Mouse (Mus musculus): ENCODE measurements around the gene Otub1. TPM values are rescaled to one million over a fixed set of nuclear protein-coding genes. Genes with fewer than 3 reads are reported as not detected.
A peak's percentile ranks its signal among the peaks of the same experiment; 100 is the strongest.

Otub1 gene
- polyA plus RNA-seq, 1 experiment from 2014 or later = 153 TPM

DNA sequence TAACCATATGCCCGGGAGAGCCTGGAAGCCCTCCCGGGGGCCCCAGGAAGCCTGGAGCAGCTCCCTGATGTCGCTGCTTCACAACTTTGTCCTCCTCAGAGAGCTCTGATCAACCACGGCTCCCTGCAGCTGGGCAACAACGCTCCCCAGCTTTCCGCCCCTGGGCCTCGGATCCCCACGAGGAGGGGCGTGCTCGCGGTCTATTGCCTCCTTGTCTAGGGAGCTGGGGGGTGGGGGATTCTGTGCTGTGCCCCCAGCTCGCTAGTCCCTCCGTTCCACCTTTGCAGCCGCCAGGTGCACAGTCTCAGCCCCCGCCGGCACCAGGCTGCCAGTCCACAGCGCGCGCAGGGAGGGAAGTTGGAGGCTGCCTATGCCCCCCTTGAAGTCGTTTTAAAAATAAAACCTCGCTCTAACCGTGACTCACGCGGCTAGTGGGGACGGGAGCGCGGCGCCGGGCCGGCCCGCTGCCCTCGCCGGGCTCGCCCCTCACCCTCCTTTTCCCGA is 41.2 kb downstream of the Otub1 start:
- H3K9ac ChIP-seq (ENCODE audit: low read length) = peak overlapping the region; percentile 76
- under 1% methylated on average over 35 of the region's 35 CpGs for WGBS
- H3K4me3 ChIP-seq (ENCODE audit: control insufficient read depth in 1 of 2, insufficient read depth in 1 of 2, low read depth in 1 of 2, low read length in 2 of 2) = peak overlapping the region; percentile 55 to 69
- H3K27me3 ChIP-seq (ENCODE audit: control insufficient read depth, insufficient read depth, low read length) = peaks cover 59% of the 10 kb centered on the region
- H3K36me3 ChIP-seq (ENCODE audit: control insufficient read depth, insufficient read depth, low read length) = no peaks in the 10 kb centered on the region
- H3K9me3 ChIP-seq (ENCODE audit: control insufficient read depth, low read length) = no peaks in the 10 kb centered on the region
- H3K27ac ChIP-seq (replicated peaks in 1 of 2; ENCODE audit: control insufficient read depth in 1 of 2, insufficient read depth in 1 of 2, low read depth in 2 of 2, low read length in 2 of 2) = no peak overlapping the region
- no peak for ATAC-seq (ENCODE audit: insufficient number of reproducible peaks, insufficient read depth, low FRiP score, low read depth)
- peak overlapping the region; percentile 100 for H3K4me2 ChIP-seq (ENCODE audit: low read length)
- peaks cover 13 to 26% of the 10 kb centered on the region in 2 experiments; a peak in 3 of 4 replicates for H3K4me1 ChIP-seq (ENCODE audit: control insufficient read depth in 2 of 2, insufficient read depth in 2 of 2, low read length in 2 of 2)

DNA sequence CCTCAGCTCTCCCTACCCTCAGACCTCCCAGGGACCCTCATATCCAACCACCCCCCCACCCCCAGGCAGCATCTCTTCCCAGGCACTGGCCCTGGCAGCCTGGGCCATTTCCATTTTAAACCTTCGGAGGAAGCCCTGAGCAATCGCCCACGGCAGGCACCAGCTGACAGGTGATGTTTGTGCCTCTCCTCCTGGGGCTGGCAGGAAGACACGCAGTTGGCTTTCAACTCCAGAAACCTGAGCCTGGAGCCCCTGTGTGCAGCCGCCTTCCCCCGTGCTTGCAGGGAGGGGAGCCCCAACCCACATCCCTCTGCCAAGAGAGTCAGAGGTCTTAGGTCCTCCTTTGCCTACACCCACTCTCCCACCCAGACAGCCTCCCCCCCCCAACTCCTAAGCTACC is 41.9 kb downstream of the Otub1 start:
- peak overlapping the region; percentile 100 for H3K4me2 ChIP-seq (ENCODE audit: low read length)
- ATAC-seq (ENCODE audit: insufficient number of reproducible peaks, insufficient read depth, low FRiP score, low read depth) = no peak
- peaks cover 13 to 28% of the 10 kb centered on the region in 2 experiments; a peak in 3 of 4 replicates for H3K4me1 ChIP-seq (ENCODE audit: control insufficient read depth in 2 of 2, insufficient read depth in 2 of 2, low read length in 2 of 2)
- peaks cover 66% of the 10 kb centered on the region for H3K27me3 ChIP-seq (ENCODE audit: control insufficient read depth, insufficient read depth, low read length)
- H3K9me3 ChIP-seq (ENCODE audit: control insufficient read depth, low read length) = no peaks in the 10 kb centered on the region
- no peak overlapping the region for H3K4me3 ChIP-seq (ENCODE audit: control insufficient read depth in 1 of 2, insufficient read depth in 1 of 2, low read depth in 1 of 2, low read length in 2 of 2)
- 24% methylated on average over 6 of the region's 6 CpGs for WGBS
- H3K36me3 ChIP-seq (ENCODE audit: control insufficient read depth, insufficient read depth, low read length) = no peaks in the 10 kb centered on the region
- no peak overlapping the region for H3K27ac ChIP-seq (replicated peaks in 1 of 2; ENCODE audit: control insufficient read depth in 1 of 2, insufficient read depth in 1 of 2, low read depth in 2 of 2, low read length in 2 of 2)
- H3K9ac ChIP-seq (ENCODE audit: low read length) = no peak overlapping the region

DNA sequence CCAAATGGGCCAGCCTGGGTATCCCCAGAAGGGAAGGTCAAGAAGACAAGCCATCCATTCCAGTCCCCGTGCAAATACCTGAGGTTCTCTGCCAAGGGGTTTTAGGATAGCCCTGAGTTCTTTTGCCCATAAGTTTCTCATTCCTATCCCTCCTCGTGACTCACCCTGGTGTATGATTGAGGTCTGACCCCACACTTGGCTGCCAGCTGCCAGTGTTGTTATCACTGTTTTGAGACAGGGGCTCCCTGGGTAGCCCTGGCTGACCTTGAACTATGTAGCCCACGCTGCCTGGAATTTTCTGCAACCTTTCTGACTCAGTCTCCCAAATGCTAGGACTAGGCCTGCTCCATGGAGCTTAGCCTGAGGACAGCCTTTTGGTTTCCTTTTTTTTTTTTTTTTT is 45.1 kb downstream of the Otub1 start:
- no peaks in the 10 kb centered on the region for H3K36me3 ChIP-seq (ENCODE audit: control insufficient read depth, insufficient read depth, low read length)
- H3K27me3 ChIP-seq (ENCODE audit: control insufficient read depth, insufficient read depth, low read length) = peaks cover 42% of the 10 kb centered on the region
- WGBS = 57% methylated on average over 3 of the region's 3 CpGs
- H3K4me2 ChIP-seq (ENCODE audit: low read length) = no peak overlapping the region
- H3K9ac ChIP-seq (ENCODE audit: low read length) = no peak overlapping the region
- no peak overlapping the region for H3K27ac ChIP-seq (replicated peaks in 1 of 2; ENCODE audit: control insufficient read depth in 1 of 2, insufficient read depth in 1 of 2, low read depth in 2 of 2, low read length in 2 of 2)
- peaks cover 26 to 43% of the 10 kb centered on the region in 2 experiments for H3K4me1 ChIP-seq (ENCODE audit: control insufficient read depth in 2 of 2, insufficient read depth in 2 of 2, low read length in 2 of 2)
- no peak for ATAC-seq (ENCODE audit: insufficient number of reproducible peaks, insufficient read depth, low FRiP score, low read depth)
- no peaks in the 10 kb centered on the region for H3K9me3 ChIP-seq (ENCODE audit: control insufficient read depth, low read length)
- no peak overlapping the region for H3K4me3 ChIP-seq (ENCODE audit: control insufficient read depth in 1 of 2, insufficient read depth in 1 of 2, low read depth in 1 of 2, low read length in 2 of 2)

DNA sequence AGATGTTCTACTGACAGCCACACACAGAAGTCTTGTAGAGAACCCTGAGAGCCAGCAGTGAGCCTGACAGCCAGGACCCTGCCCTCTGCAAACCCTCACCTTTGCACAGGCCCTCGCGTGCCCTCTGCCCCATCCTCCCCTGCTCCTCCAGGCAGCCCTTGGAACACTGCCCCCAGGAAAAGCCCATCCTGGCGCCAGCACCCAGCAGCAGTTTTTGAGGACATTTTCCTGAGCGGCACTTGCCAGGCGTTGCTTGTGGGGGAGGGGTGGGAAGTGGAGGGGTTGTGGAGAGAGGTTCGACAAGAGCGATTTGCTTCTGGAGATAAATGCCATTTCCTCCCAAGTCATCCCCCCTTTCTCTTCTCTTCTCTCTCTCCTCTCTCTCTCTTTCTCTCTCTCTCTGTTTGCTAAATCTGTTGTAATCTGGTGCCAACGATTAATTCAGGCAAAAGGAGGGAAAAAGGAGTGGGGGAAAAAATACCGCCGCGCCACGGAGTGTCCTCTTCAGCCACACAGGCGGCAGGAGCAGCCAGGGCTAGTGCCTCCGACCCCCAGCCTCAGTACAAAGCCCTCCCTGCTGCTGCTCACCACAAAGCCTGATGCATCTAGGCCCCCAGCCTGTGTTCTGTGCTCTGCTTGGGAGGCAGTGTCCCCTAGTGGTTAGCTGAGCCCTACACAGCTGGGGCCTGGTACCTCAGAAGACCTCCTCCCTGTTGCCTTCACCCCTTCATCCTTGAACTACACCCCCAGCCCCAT is 45.8 kb downstream of the Otub1 start:
- H3K4me1 ChIP-seq (ENCODE audit: control insufficient read depth in 2 of 2, insufficient read depth in 2 of 2, low read length in 2 of 2) = peaks cover 26 to 38% of the 10 kb centered on the region in 2 experiments
- H3K27ac ChIP-seq (replicated peaks in 1 of 2; ENCODE audit: control insufficient read depth in 1 of 2, insufficient read depth in 1 of 2, low read depth in 2 of 2, low read length in 2 of 2) = no peak overlapping the region
- 12% methylated on average over 14 of the region's 14 CpGs for WGBS
- H3K4me2 ChIP-seq (ENCODE audit: low read length) = peak overlapping the region; percentile 17; the same call in 1 of the 2 replicates
- H3K27me3 ChIP-seq (ENCODE audit: control insufficient read depth, insufficient read depth, low read length) = peaks cover 39% of the 10 kb centered on the region
- H3K9me3 ChIP-seq (ENCODE audit: control insufficient read depth, low read length) = no peaks in the 10 kb centered on the region
- H3K4me3 ChIP-seq (ENCODE audit: control insufficient read depth in 1 of 2, insufficient read depth in 1 of 2, low read depth in 1 of 2, low read length in 2 of 2) = no peak overlapping the region
- H3K9ac ChIP-seq (ENCODE audit: low read length) = peak overlapping the region; percentile 14; the same call in 1 of the 2 replicates
- ATAC-seq (ENCODE audit: insufficient number of reproducible peaks, insufficient read depth, low FRiP score, low read depth) = no peak
- no peaks in the 10 kb centered on the region for H3K36me3 ChIP-seq (ENCODE audit: control insufficient read depth, insufficient read depth, low read length)

DNA sequence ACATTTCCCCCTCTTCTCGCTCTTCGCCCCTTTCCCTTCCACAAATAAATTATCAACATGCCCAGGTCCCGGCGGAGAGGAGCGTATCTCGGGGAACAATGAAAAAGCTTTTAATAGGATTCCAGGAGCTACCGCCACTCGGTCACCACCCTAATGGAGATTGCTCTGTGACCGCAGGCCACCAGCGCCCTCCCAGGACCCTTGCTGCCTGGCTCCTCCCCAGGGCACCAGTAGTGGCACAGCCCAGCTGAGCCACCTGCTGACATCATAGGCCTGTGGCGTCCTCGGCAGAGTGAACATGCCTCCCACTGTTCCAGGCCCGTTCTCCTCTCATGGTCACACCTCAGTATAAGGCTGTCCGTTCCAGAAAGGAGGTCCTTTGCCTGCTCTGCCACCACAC is 48.4 kb downstream of the Otub1 start:
- Histone ChIP-seq H3K27ac (replicated peaks in 1 of 2; ENCODE audit: control insufficient read depth in 1 of 2, insufficient read depth in 1 of 2, low read depth in 2 of 2, low read length in 2 of 2) (no peak overlapping the region), H3K4me3 (ENCODE audit: control insufficient read depth in 1 of 2, insufficient read depth in 1 of 2, low read depth in 1 of 2, low read length in 2 of 2) (no peak overlapping the region), H3K9ac (ENCODE audit: low read length) (0 out of 2 replicates have a peak overlapping the region, but pooled peaks have one; percentile 22), H3K4me2 (ENCODE audit: low read length) (peak overlapping the region; percentile 22; the same call in 1 of the 2 replicates), H3K27me3 (ENCODE audit: control insufficient read depth, insufficient read depth, low read length) (peaks cover 18% of the 10 kb centered on the region), H3K4me1 (ENCODE audit: control insufficient read depth in 2 of 2, insufficient read depth in 2 of 2, low read length in 2 of 2) (peaks cover 24 to 33% of the 10 kb centered on the region in 2 experiments), H3K9me3 (ENCODE audit: control insufficient read depth, low read length) (no peaks in the 10 kb centered on the region), H3K36me3 (ENCODE audit: control insufficient read depth, insufficient read depth, low read length) (no peaks in the 10 kb centered on the region)
- 30% methylated on average over 14 of the region's 14 CpGs for WGBS
- ATAC-seq (ENCODE audit: insufficient number of reproducible peaks, insufficient read depth, low FRiP score, low read depth) = no peak

DNA sequence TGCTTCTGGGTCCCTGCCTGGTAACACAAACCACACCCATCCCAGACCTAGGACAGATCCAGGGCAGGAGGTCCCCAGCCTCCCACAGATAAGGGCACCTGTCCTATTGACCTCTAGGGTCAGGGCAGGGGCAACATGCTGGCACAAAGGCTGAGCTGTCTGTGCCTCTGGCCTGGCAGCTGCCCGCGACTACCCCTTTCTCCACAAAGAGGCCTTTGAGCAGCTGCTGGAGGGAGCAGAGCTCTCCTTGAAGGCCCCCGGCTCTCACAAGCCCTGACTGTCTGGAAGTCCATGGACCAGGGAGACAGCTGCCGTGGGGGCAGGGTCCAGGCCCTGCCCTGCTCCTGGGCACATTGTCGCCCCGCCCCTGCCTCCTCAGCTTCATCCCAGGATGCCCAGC is 50.9 kb downstream of the Otub1 start:
- no peak overlapping the region for H3K27ac ChIP-seq (replicated peaks in 1 of 2; ENCODE audit: control insufficient read depth in 1 of 2, insufficient read depth in 1 of 2, low read depth in 2 of 2, low read length in 2 of 2)
- H3K4me2 ChIP-seq (ENCODE audit: low read length) = no peak overlapping the region
- H3K9ac ChIP-seq (ENCODE audit: low read length) = no peak overlapping the region
- H3K4me3 ChIP-seq (ENCODE audit: control insufficient read depth in 1 of 2, insufficient read depth in 1 of 2, low read depth in 1 of 2, low read length in 2 of 2) = no peak overlapping the region
- peaks cover 28 to 36% of the 10 kb centered on the region in 2 experiments for H3K4me1 ChIP-seq (ENCODE audit: control insufficient read depth in 2 of 2, insufficient read depth in 2 of 2, low read length in 2 of 2)
- 77% methylated on average over 6 of the region's 6 CpGs for WGBS
- peaks cover 13% of the 10 kb centered on the region for H3K27me3 ChIP-seq (ENCODE audit: control insufficient read depth, insufficient read depth, low read length)
- ATAC-seq (ENCODE audit: insufficient number of reproducible peaks, insufficient read depth, low FRiP score, low read depth) = no peak
- no peaks in the 10 kb centered on the region for H3K9me3 ChIP-seq (ENCODE audit: control insufficient read depth, low read length)
- no peaks in the 10 kb centered on the region for H3K36me3 ChIP-seq (ENCODE audit: control insufficient read depth, insufficient read depth, low read length)

DNA sequence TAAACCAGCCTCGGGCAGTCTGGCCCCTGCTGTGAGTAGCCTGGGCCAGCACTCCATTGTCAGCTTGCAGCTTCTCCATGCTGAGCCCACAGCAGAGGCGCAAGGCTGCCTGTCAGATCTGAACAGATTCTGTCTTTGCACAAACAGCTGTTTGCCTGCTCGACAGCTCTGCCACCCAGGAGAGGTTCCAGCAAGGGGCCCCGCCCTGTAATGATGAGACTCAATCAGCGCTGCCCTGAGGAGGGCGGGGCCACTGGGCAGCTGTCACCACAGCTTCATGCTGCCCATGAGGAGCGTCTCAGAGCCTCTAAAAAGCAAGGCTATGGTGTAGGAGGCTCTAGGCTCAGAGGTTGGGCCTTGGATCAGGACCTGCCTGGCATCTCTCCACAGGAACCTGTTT is 52.9 kb downstream of the Otub1 start:
- H3K36me3 ChIP-seq (ENCODE audit: control insufficient read depth, insufficient read depth, low read length) = no peaks in the 10 kb centered on the region
- H3K27ac ChIP-seq (replicated peaks in 1 of 2; ENCODE audit: control insufficient read depth in 1 of 2, insufficient read depth in 1 of 2, low read depth in 2 of 2, low read length in 2 of 2) = no peak overlapping the region
- H3K9me3 ChIP-seq (ENCODE audit: control insufficient read depth, low read length) = no peaks in the 10 kb centered on the region
- no peak overlapping the region for H3K4me3 ChIP-seq (ENCODE audit: control insufficient read depth in 1 of 2, insufficient read depth in 1 of 2, low read depth in 1 of 2, low read length in 2 of 2)
- no peaks in the 10 kb centered on the region; the same call in 1 of the 2 replicates for H3K27me3 ChIP-seq (ENCODE audit: control insufficient read depth, insufficient read depth, low read length)
- H3K9ac ChIP-seq (ENCODE audit: low read length) = no peak overlapping the region
- H3K4me2 ChIP-seq (ENCODE audit: low read length) = no peak overlapping the region
- 34% methylated on average over 7 of the region's 7 CpGs for WGBS
- peaks cover 26 to 31% of the 10 kb centered on the region in 2 experiments for H3K4me1 ChIP-seq (ENCODE audit: control insufficient read depth in 2 of 2, insufficient read depth in 2 of 2, low read length in 2 of 2)
- ATAC-seq (ENCODE audit: insufficient number of reproducible peaks, insufficient read depth, low FRiP score, low read depth) = 0 out of 2 replicates have a peak, but pooled peaks have one; percentile 7

Measured in heart, embryonic 14.5 days (tissue).